Mouse (Mus musculus) lung, adult 2 months (tissue): ENCODE data around the gene Aatf.

Source experiments
- CTCF ChIP-seq: fragments of 200-500 bp; IDR thresholded peaks from 2 replicates; pipeline ENCODE4 v1.5.1; 2011; ENCODE audit warnings: mild to moderate bottlenecking, low read length, control low read depth; ENCODE audit not compliant: insufficient read depth
- POLR2A ChIP-seq: fragments of 200-500 bp; IDR thresholded peaks from 2 replicates; pipeline ENCODE4 v1.6.1; 2011; ENCODE audit warnings: low read depth, mild to moderate bottlenecking, control low read depth, low read length, borderline replicate concordance; ENCODE audit errors: extremely low read depth

GRCm38 (mm10) chr11:84480451-84480850 lies 32.9 kb downstream of the Aatf start:
- TF ChIP-seq POLR2A, result no peak
- TF ChIP-seq CTCF, result no peak
